In genomic region chr10:20006333-20007093, GRCm38 (mm10) we compare ENCODE assay signal across 10 mouse cellular contexts.
DNase-seq lines count a peak whose midpoint lies in the region; ATAC-seq and TF ChIP-seq lines count a peak whose summit lies in the region.
"Had no signal": no experiment of that assay in that cellular context is flagged by ENCODE, and none has a peak within 500 bp of the region (broad histone marks: within the 10 kb centered on the region; RNA-seq: fewer than 3 reads in every experiment).

No protein-coding gene starts in this region.

- no peak for TF ChIP-seq POLR2A in heart, adult 2 months (IDR thresholded peaks at IDR 0.05; ENCODE audit: insufficient read depth, low read depth, low read length)

- H3K79me2 ChIP-seq in heart, adult 2 months (replicated peaks; ENCODE audit: control insufficient read depth, insufficient read depth, low read length): no peaks in the 10 kb centered on the region; the same call in 1 of the 2 replicates

- H3K27ac ChIP-seq in heart, adult 2 months: peak overlapping the region; percentile 4; the same call in 1 of the 2 replicates
- no peak overlapping the region for H3K27ac ChIP-seq in heart, embryonic 11.5 days (ENCODE audit: low read depth, low read length)
- H3K27ac ChIP-seq: limb, embryonic 13.5 days; macrophage had no signal

- no peak for ATAC-seq in heart, embryonic 11.5 days (replicated peaks; ENCODE audit: insufficient number of reproducible peaks, low FRiP score, low TSS enrichment)

- 0 out of 2 replicates have a peak overlapping the region, but pooled peaks have one; percentile 31 for H3K9ac ChIP-seq in heart, adult 2 months (ENCODE audit: low read depth, low read length)
- H3K9ac ChIP-seq in heart, embryonic 11.5 days (ENCODE audit: low read depth, low read length): no peak overlapping the region
- H3K9ac ChIP-seq: limb, embryonic 13.5 days had no signal

- WGBS in heart, adult 2 months: 47% methylated on average over 17 of the region's 17 CpGs
- 73% methylated on average over 17 of the region's 17 CpGs for WGBS in heart, embryonic 11.5 days (ENCODE audit: insufficient replicate concordance)

- intact Hi-C loops in heart, adult 2 months (cut with DNase I): loop anchor here (2.0 kb wide), 1 partner anchor 72 kb away; the partner anchor contains the start of gene Map3k5
- intact Hi-C loops in left cerebral cortex, postnatal 25 days (cut with DNase I): loop anchor here (2.0 kb wide), 1 partner anchor 32 kb away; no protein-coding TSS in a partner anchor

- H3K27me3 ChIP-seq in heart, adult 2 months (ENCODE audit: control insufficient read depth, insufficient read depth, low read length): no peaks in the 10 kb centered on the region
- peaks cover 4% of the 10 kb centered on the region; the same call in 1 of the 2 replicates for H3K27me3 ChIP-seq in heart, embryonic 11.5 days (ENCODE audit: control insufficient read depth, insufficient read depth, low read length)
- H3K27me3 ChIP-seq: limb, embryonic 13.5 days had no signal

- DNase-seq in heart, adult 2 months: no peak
- DNase-seq in Muller cell, postnatal 12 days (ENCODE audit: inconsistent ontology term): peak; percentile 60
- DNase-seq in cerebellum, adult 9-11 months: peak; percentile 52
- peak; percentile 60 to 63 for DNase-seq in left cerebral cortex, postnatal 25 days (ENCODE audit: low spot score in 2 of 2)
- no peak for DNase-seq in thymus, postnatal 25 days
- no peak for DNase-seq in kidney, postnatal 14 days
- no peak for DNase-seq in spleen, postnatal 14 days (ENCODE audit: low spot score in 2 of 2)

- peaks cover 8% of the 10 kb centered on the region for H3K4me1 ChIP-seq in heart, adult 2 months (ENCODE audit: control insufficient read depth, insufficient read depth, low read length)
- H3K4me1 ChIP-seq in heart, embryonic 11.5 days (ENCODE audit: control insufficient read depth, insufficient read depth, low read length): peaks cover 8% of the 10 kb centered on the region

- no peak overlapping the region for H3K4me2 ChIP-seq in heart, embryonic 11.5 days
- H3K4me2 ChIP-seq: limb, embryonic 13.5 days had no signal

- no peaks in the 10 kb centered on the region for H3K9me3 ChIP-seq in heart, embryonic 11.5 days (replicated peaks; ENCODE audit: control insufficient read depth, low read length)

- no peak overlapping the region for H3K4me3 ChIP-seq in heart, adult 2 months
- no peak overlapping the region for H3K4me3 ChIP-seq in heart, embryonic 11.5 days (ENCODE audit: low read depth, low read length)
- H3K4me3 ChIP-seq: limb, embryonic 13.5 days had no signal

- H3K36me3 ChIP-seq in heart, adult 2 months (ENCODE audit: control insufficient read depth, insufficient read depth, low read length): peaks cover 3% of the 10 kb centered on the region; the same call in 1 of the 2 replicates
- H3K36me3 ChIP-seq in heart, embryonic 11.5 days (ENCODE audit: control insufficient read depth, insufficient read depth, low read length): no peaks in the 10 kb centered on the region
- H3K36me3 ChIP-seq: limb, embryonic 13.5 days had no signal

- no peak for TF ChIP-seq CTCF in heart, adult 2 months (IDR thresholded peaks at IDR 0.05)

- TF ChIP-seq EP300 in heart, adult 2 months (IDR thresholded peaks at IDR 0.05; ENCODE audit: insufficient read depth, low read depth, low read length): no peak

Comparison
In these comparisons a context has a peak if more than half of its experiments do, and no peak if none do; other contexts are left out.
1. DNase-seq: peak in Muller cell, postnatal 12 days (single experiment), cerebellum, adult 9-11 months (single experiment) and left cerebral cortex, postnatal 25 days (2 of 2); none in heart, adult 2 months (0 of 2), thymus, postnatal 25 days (single experiment), kidney, postnatal 14 days (single experiment) and spleen, postnatal 14 days (0 of 2).